Mouse (Mus musculus): ENCODE data around the gene Ak3. TPM values are rescaled to one million over a fixed set of nuclear protein-coding genes. Genes with fewer than 3 reads are reported as not detected.
A peak's percentile ranks its signal among the peaks of the same experiment; 100 is the strongest.
"Not testable (repeated sequence)": the region's sequence is repeated elsewhere in the genome, so short reads cannot be mapped to it uniquely, and the experiment has no call there.

Ak3 gene
- polyA plus RNA-seq, 1 experiment from 2014 or later, result 87.3 TPM

GRCm38 (mm10) chr19:29016204-29016765 is 31.5 kb downstream of the Ak3 start:
- Histone ChIP-seq H3K9me3 (ENCODE audit: control insufficient read depth, low read length) (no peaks in the 10 kb centered on the region), H3K4me2 (ENCODE audit: low read depth, severe bottlenecking) (no peak overlapping the region), H3K27ac (replicated peaks; ENCODE audit: low read depth, low read length) (0 out of 2 replicates have a peak overlapping the region, but pooled peaks have one; percentile 51), H3K9ac (ENCODE audit: low read length) (no peak overlapping the region), H3K4me1 (ENCODE audit: control insufficient read depth, insufficient read depth, low read length) (no peaks in the 10 kb centered on the region), H3K27me3 (ENCODE audit: control insufficient read depth, insufficient read depth, low read length) (no peaks in the 10 kb centered on the region), H3K4me3 (ENCODE audit: low read depth, low read length) (no peak overlapping the region), H3K36me3 (ENCODE audit: control insufficient read depth, insufficient read depth, low read length) (peaks cover 14% of the 10 kb centered on the region)
- DNase-seq (ENCODE audit: low spot score), result no peak
- no peak for ATAC-seq (ENCODE audit: insufficient number of reproducible peaks, low FRiP score, low TSS enrichment, low read depth)
- WGBS, result 41% methylated on average over 5 of the region's 5 CpGs

- Histone ChIP-seq H3K9me3 (ENCODE audit: control insufficient read depth, low read length) (no peaks in the 10 kb centered on the region), H3K4me1 (ENCODE audit: control insufficient read depth, insufficient read depth, low read length) (no peaks in the 10 kb centered on the region), H3K27ac (replicated peaks; ENCODE audit: low read depth, low read length) (0 out of 2 replicates have a peak overlapping the region, but pooled peaks have one; percentile 51), H3K27me3 (ENCODE audit: control insufficient read depth, insufficient read depth, low read length) (no peaks in the 10 kb centered on the region), H3K4me2 (ENCODE audit: low read depth, severe bottlenecking) (no peak overlapping the region), H3K9ac (ENCODE audit: low read length) (no peak overlapping the region), H3K4me3 (ENCODE audit: low read depth, low read length) (no peak overlapping the region), H3K36me3 (ENCODE audit: control insufficient read depth, insufficient read depth, low read length) (peaks cover 14% of the 10 kb centered on the region)
- no peak for ATAC-seq (ENCODE audit: insufficient number of reproducible peaks, low FRiP score, low TSS enrichment, low read depth)
- DNase-seq (ENCODE audit: low spot score), result no peak
- WGBS, result 68% methylated on average over 8 of the region's 8 CpGs
Observed at GRCm38 (mm10) chr19:29015410-29016203, 32.2 kb downstream of the Ak3 start.

- no peak for ATAC-seq (ENCODE audit: insufficient number of reproducible peaks, low FRiP score, low TSS enrichment, low read depth)
Observed at GRCm38 (mm10) chr19:29014466-29015055, 33.2 kb downstream of the Ak3 start.

DNA sequence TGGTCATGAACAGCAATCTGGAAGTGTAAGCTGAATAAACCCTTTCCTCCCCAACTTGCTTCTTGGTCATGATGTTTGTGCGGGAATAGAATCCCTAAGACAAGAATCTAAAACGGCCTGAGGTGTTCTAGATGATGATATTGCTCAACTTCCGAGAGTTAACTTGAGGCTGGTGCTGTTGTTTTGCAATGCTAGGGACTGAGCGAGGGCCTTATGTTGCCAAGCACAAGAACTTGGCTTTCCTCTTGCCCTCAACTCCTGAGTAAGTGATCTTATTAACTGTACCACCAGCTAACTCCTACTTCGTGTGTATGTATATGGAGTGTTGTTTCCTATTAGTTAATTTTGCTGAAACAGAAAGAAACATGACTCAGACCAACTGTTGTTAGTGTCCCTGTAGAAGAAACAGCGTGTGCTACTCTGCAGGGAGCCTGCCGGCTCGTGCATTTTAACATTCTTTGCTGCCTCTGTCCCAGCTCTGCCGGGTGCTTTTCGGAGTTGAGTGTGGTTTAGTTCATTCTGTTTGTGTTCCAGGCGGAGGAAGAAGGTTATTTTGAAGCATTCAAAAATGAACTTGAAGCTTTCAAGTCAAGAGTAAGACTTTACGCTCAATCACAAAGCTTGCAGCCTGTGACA is 36.3 kb downstream of the Ak3 start:
- H3K9ac ChIP-seq (ENCODE audit: low read length), result no peak overlapping the region
- H3K27me3 ChIP-seq (ENCODE audit: control insufficient read depth, insufficient read depth, low read length), result no peaks in the 10 kb centered on the region
- WGBS, result 85% methylated on average over 12 of the region's 12 CpGs
- H3K27ac ChIP-seq (replicated peaks; ENCODE audit: low read depth, low read length), result no peak overlapping the region
- no peak overlapping the region for H3K4me3 ChIP-seq (ENCODE audit: low read depth, low read length)
- H3K4me1 ChIP-seq (ENCODE audit: control insufficient read depth, insufficient read depth, low read length), result no peaks in the 10 kb centered on the region
- H3K36me3 ChIP-seq (ENCODE audit: control insufficient read depth, insufficient read depth, low read length), result peaks cover 12% of the 10 kb centered on the region; the same call in 1 of the 2 replicates
- ATAC-seq (ENCODE audit: insufficient number of reproducible peaks, low FRiP score, low TSS enrichment, low read depth) (no peak), DNase-seq (ENCODE audit: low spot score) (no peak)
- H3K4me2 ChIP-seq (ENCODE audit: low read depth, severe bottlenecking), result no peak overlapping the region
- H3K9me3 ChIP-seq (ENCODE audit: control insufficient read depth, low read length), result no peaks in the 10 kb centered on the region

More at GRCm38 (mm10) chr19:29014466-29015055, 33.2 kb downstream of the Ak3 start:
- H3K4me2 ChIP-seq (ENCODE audit: low read depth, severe bottlenecking), result no peak overlapping the region
- H3K9ac ChIP-seq (ENCODE audit: low read length), result no peak overlapping the region
- H3K4me3 ChIP-seq (ENCODE audit: low read depth, low read length), result no peak overlapping the region
- H3K9me3 ChIP-seq (ENCODE audit: control insufficient read depth, low read length), result no peaks in the 10 kb centered on the region
- H3K27me3 ChIP-seq (ENCODE audit: control insufficient read depth, insufficient read depth, low read length), result no peaks in the 10 kb centered on the region
- DNase-seq (ENCODE audit: low spot score), result no peak
- no peaks in the 10 kb centered on the region for H3K4me1 ChIP-seq (ENCODE audit: control insufficient read depth, insufficient read depth, low read length)
- 80% methylated on average over 5 of the region's 5 CpGs for WGBS
- H3K36me3 ChIP-seq (ENCODE audit: control insufficient read depth, insufficient read depth, low read length), result peaks cover 13% of the 10 kb centered on the region
- no peak overlapping the region for H3K27ac ChIP-seq (replicated peaks; ENCODE audit: low read depth, low read length)

- ATAC-seq (ENCODE audit: insufficient number of reproducible peaks, low FRiP score, low TSS enrichment, low read depth), result no peak
- 93% methylated on average over 11 of the region's 11 CpGs for WGBS
Observed at GRCm38 (mm10) chr19:29009046-29009445, 38.7 kb downstream of the Ak3 start.

DNA sequence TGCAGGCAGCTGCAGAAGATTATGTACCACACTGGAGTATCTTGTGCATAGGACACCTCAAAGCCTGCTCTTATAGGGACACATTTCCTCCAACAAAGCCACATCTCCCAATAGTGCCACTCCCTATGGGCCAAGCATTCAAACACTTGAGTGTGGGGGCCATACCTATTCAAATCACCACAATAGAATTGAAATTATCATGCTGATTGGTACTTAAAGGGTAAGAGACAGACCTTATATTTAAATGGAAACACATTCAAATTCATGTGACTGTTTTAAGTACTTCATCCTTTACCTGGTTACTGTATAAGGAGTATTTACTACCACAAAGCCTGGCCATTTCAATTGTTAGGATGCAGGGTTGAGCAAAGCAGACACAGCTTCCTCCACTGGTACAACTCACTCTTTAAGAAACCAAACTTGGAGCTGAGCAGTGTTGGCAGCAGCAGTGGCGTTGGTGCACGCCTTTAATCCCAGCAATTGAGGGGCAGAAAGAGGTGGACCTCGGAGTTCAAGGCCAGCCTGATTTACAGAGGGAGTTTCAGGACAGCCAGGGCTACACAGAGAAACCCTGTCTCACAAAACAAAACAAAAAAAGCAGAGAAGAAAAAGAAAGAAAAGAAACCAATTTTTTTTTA is 39.6 kb downstream of the Ak3 start:
- DNase-seq (ENCODE audit: low spot score) (no peak), ATAC-seq (ENCODE audit: insufficient number of reproducible peaks, low FRiP score, low TSS enrichment, low read depth) (no peak)
- H3K36me3 ChIP-seq (ENCODE audit: control insufficient read depth, insufficient read depth, low read length), result peaks cover 8% of the 10 kb centered on the region; the same call in 1 of the 2 replicates
- H3K4me1 ChIP-seq (ENCODE audit: control insufficient read depth, insufficient read depth, low read length), result no peaks in the 10 kb centered on the region
- no peak overlapping the region for H3K4me2 ChIP-seq (ENCODE audit: low read depth, severe bottlenecking)
- no peak overlapping the region for H3K4me3 ChIP-seq (ENCODE audit: low read depth, low read length)
- H3K27ac ChIP-seq (replicated peaks; ENCODE audit: low read depth, low read length), result no peak overlapping the region
- H3K9ac ChIP-seq (ENCODE audit: low read length), result no peak overlapping the region
- H3K9me3 ChIP-seq (ENCODE audit: control insufficient read depth, low read length), result no peaks in the 10 kb centered on the region
- WGBS, result 90% methylated on average over 3 of the region's 3 CpGs
- no peaks in the 10 kb centered on the region for H3K27me3 ChIP-seq (ENCODE audit: control insufficient read depth, insufficient read depth, low read length)

More at GRCm38 (mm10) chr19:29009046-29009445, 38.7 kb downstream of the Ak3 start:
- no peak overlapping the region for H3K4me3 ChIP-seq (ENCODE audit: low read depth, low read length)
- no peaks in the 10 kb centered on the region for H3K9me3 ChIP-seq (ENCODE audit: control insufficient read depth, low read length)
- H3K4me1 ChIP-seq (ENCODE audit: control insufficient read depth, insufficient read depth, low read length), result no peaks in the 10 kb centered on the region
- no peak overlapping the region for H3K4me2 ChIP-seq (ENCODE audit: low read depth, severe bottlenecking)
- peaks cover 10% of the 10 kb centered on the region; the same call in 1 of the 2 replicates for H3K36me3 ChIP-seq (ENCODE audit: control insufficient read depth, insufficient read depth, low read length)
- DNase-seq (ENCODE audit: low spot score), result no peak
- no peak overlapping the region for H3K9ac ChIP-seq (ENCODE audit: low read length)
- H3K27me3 ChIP-seq (ENCODE audit: control insufficient read depth, insufficient read depth, low read length), result no peaks in the 10 kb centered on the region
- H3K27ac ChIP-seq (replicated peaks; ENCODE audit: low read depth, low read length), result no peak overlapping the region

GRCm38 (mm10) chr19:29000321-29000720 is 47.4 kb downstream of the Ak3 start:
- H3K4me1 ChIP-seq (ENCODE audit: control insufficient read depth, insufficient read depth, low read length); H3K36me3 ChIP-seq (ENCODE audit: control insufficient read depth, insufficient read depth, low read length); H3K27me3 ChIP-seq (ENCODE audit: control insufficient read depth, insufficient read depth, low read length); H3K27ac ChIP-seq (replicated peaks; ENCODE audit: low read depth, low read length); H3K4me3 ChIP-seq (ENCODE audit: low read depth, low read length); H3K9me3 ChIP-seq (ENCODE audit: control insufficient read depth, low read length); H3K9ac ChIP-seq (ENCODE audit: low read length); DNase-seq (ENCODE audit: low spot score); H3K4me2 ChIP-seq (ENCODE audit: low read depth, severe bottlenecking); ATAC-seq (ENCODE audit: insufficient number of reproducible peaks, low FRiP score, low TSS enrichment, low read depth): not testable (repeated sequence)
- 97% methylated on average over 16 of the region's 16 CpGs for WGBS

Data from limb, embryonic 11.5 days (tissue).